Mouse (Mus musculus) c-Kit-positive CD71-positive TER-119-negative erythroid progenitor cells, embryonic 14.5 days (primary cell): ENCODE measurements around the gene Spock1.
A peak's percentile ranks its signal among the peaks of the same experiment; 100 is the strongest.

Source experiments
- DNase-seq: peaks from one replicate; pipeline ENCODE4 v3.0.0-alpha.2; 2013; ENCODE audit warnings: low read depth

Spock1 gene

DNA sequence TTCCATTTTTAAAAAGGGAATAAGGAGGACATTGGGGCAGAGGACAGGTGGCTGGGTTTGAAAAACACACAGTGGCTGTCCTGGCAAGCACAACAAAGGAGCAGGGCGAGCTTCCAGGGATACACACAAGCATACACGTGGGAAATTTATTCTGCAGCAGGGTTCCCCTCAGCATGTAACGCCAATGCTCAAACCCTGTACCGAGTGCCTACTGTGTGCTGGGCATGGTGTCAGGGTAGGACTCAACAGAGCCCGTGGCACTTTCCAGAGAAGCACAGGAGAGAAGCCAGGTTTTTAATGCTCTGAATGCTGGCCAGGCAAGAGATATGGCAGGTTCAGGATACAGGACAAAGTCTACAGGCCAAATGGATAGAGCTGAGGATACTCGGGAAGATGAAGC, 101.8 kb downstream of the Spock1 start:
- no peak for DNase-seq

DNA sequence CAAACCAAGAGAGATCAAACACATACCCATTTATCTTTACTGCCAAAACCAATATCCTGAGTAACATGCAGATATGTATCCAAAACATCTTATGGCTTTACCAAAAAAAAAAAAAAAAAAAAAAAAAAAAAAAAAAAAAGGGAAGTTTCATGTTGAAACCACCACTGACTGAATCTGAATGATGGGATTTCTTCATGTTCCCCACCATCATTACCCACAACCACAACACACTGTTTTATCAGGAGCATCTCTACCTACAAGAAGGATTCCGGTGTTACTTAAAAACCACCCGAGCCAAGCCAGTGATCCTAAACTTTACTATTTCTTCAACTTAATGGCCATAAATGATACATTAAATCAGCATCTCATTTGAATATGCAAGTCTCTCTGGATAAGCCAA, 109.5 kb downstream of the Spock1 start:
- no peak for DNase-seq

DNA sequence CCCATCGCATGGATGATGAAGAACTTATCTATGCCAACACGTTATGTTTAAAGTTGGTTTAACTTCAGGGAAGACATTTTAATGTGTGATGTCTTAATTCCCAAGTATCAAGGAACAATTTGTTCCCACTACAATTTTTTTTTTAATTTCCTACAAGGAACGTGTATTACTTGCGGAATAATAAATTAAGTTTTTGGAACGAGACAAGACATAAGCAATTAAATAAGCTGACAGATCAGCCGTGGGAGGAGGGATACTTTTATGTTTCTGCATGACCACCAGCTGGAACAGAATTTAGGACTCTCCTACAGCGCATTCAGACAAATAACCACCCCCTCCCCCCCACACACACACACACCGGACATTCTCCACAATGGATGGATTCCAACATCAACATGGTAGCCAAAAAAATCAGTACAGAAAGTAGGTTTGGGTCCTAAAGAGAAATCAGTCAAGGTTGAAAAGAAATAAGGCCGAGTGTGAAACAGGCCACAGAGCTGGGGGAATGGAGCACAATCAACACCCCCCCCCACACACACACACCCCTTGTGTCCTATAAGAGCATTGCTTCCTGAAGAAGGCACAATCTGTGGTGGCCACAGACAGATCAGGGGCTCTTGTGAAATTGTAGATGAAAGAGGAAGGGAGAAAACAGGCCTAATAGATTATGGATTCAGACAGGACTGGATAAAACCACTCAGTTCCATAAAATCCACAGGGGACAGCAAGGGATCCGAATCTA, 111.0 kb downstream of the Spock1 start:
- DNase-seq: no peak

DNA sequence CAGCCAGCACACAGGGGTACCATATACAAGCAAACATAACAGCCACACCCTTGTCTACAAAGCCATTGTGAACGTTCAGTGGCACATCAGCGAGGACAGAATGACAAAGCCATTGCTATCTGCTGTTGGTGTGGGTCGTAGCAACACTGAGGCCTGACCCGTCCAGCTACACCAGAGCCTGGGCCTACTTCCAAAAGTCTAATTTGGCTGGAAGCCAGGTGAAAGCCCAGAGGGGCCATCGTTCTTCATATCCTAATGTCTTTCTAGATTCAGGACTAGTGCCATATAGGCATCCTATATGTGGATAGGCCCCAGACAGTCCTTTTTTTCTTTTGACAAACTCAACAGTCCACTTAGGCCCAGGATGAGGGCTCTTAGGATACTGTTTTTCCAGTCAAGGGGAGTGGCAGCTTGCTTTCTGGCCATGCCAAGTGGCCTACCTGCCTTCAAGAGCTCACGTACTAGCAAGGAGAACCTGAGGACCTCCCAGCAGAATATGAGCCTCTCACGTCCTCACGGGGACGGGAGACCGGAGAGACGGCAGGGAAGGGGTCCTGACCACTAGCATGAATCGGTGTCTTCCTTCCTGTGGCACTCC, 114.4 kb downstream of the Spock1 start:
- no peak for DNase-seq

DNA sequence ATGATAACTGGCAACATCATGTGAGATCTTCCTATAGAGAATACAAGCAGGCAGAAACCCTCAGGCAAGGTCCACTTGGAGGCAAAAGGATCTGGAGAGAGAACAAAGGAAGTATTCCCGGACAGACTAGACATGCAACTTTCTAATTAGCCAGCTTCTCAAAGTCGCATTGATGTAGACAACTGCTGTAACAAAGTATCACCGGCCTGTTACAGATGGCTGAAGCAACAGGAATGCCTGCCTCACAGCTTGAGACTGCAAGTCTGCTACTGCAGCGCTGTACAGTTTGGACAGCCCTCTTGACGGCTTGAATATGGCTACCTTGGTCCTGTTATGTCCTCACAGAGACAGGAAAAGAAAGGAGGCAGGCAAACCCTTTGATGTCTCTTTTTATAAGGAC, 118.3 kb downstream of the Spock1 start:
- no peak for DNase-seq

DNA sequence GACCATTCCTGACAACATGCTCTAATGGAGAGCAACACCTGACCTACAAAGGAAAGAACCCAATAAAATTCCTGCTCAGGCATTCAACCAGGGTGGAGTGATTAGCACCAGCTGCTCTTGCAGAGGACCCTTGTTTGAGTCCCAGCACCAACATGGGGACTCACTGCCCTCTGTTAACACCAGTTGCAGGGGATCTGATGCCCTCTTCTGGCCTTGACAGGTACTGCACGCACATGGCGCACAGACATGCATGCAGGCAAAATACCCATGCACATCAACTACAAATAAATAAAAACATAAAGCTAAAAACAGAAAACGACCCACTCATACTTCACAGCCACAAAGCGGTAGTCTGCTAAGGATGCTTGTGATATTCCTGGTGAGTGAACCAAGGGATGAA, 119.8 kb downstream of the Spock1 start:
- DNase-seq: no peak

DNA sequence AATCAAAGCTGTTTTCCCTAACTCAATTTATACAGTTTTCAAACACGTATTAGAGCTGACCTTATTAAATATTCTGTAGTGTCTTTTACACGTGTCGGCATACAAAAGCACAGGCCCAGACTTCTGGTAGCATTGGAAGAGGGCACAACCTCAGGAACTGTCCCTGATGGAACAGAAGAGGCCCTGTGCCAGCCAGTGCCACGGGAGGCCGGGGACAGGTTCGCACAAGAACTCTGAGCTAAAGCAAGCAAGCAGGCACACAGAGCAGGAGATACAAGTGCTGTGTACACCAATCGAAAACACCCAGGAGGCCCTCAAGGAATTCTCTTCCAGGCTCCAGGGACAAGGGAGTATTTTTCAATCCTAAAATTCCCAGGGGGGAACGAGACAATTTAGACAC, 121.9 kb downstream of the Spock1 start:
- no peak for DNase-seq

DNA sequence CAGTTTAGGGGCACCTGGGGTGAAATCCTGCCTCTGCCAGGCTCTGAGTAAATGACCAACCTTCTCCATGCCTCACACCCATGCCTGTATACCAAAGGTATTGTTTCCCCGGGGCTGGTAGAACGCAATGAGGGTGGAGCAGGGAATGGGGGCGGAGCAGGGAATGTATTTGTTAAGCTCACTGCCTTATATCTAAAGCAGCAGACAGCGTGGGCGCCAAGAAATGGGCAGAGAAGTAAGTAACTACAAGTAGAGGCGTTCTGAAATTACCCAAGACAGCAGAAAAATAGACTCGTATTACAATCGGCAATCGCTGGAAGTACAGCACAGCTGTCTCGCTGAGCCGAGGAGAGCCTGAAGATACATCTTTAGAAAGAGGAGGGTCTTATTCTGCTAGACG, 125.2 kb downstream of the Spock1 start:
- DNase-seq: no peak

DNA sequence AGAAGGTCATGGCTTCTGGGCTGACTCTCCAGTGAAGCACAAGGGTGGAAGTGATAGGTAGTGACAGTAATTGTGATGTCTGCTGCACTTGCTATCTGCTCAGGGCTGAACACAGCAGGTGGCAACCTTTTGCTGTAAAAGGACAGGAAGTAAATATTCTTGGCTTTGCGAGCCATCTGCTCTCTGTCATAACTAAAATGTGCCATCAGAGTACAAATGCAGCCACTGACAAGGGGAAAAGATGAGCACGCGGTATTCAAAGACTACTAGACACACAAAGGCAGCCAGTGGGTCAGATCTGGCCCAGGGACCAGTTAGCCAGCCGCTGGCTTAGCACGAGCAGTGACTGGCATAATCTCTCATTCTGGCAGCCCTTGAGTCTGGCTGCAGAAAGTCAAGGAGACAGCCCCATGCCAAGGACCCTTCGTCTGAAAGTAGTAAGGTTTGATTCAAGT, 126.0 kb downstream of the Spock1 start:
- DNase-seq: no peak

DNA sequence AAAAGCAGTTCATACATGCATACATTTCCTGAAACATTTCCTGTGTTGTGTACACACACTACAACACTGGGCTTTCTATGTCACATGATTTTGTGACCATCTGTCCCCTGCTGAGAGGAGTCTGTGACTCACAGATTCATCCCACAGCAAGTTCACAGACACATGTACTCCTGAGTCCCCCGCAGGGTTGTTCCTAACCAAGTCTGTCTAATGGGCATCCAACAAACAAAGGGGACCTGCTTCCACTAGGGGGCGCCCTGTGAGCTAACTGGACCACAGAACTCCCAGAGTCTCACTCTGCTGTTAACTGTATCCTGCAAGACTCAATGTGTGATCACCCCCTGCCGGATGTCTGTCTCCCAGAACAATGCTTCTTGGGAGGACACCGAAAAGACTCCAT, 129.0 kb downstream of the Spock1 start:
- no peak for DNase-seq

DNA sequence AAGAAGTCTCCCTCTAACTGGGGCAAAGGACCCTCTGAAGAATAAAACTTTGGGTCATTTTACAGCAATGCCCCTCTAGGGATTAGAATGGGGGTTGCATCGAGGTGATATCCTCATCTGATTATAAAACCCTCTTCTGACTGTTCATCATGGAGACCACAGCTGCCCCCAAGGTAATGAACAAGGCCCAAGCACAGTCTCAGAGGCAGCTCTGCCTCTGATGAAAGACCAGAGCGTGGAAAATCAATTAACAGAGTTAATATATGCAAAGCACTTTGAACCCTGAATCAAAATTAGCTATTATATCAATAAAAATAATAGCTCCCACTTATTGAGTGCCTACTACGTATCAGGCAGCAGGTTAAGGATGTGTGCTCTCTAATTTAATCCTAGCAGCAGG, 129.6 kb downstream of the Spock1 start:
- no peak for DNase-seq

DNA sequence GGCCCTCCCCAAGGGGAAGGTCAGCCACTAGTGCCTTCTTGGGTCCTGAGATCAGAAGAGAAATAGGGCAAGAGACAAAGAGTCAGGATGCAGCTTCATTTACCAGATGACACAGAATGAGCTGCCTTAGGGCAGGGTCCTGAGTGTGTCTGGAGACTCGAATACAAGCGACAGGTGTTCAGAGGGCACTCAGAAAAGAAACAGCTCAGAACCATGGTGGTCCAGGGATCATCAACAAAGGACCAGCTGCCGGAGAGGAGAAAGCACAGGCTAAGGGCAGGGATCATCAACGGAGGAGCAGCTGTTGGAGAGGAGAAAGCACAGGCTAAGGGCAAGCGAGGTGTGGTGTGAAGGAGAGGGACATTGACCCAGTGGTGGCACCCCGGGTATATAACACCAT, 136.1 kb downstream of the Spock1 start:
- no peak for DNase-seq

DNA sequence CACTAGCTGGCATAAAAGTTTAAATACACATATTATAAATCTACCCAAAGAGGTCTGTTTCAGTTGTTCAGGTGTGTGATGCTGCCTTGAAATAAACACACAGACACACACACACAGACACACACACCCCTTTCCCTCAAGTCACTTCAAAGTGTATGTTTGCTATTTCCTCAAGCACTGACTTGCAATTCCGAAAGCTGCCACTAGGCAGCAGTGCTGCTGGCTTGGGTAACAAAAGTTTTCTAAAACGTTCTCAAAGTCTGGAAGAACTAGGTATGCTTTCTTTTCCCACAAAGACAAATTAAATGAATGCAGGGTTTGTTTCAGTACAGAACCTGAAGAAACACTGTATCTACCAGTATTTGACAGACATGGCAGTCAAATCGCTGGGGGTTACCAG, 141.4 kb downstream of the Spock1 start:
- DNase-seq: peak; percentile 4

DNA sequence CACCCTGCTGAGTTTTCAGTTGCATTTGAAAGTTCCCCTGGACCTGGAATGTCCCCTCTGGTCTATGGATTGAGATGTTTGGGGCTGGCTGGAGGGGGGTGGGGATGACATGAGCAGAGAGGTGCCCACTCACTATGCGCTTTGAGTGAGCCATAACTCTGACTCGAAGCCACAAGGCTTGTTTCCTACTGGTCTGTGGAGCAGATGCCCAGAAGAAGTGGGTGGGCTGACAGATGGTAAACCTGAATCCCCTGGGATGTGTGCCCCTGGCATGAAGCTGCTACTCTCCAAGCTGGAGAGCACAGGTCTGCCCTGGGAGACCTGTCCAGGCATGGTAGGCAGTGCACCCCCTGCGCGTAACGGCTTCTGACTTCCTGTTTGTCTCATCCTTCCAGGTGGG, 147.0 kb downstream of the Spock1 start:
- no peak for DNase-seq

DNA sequence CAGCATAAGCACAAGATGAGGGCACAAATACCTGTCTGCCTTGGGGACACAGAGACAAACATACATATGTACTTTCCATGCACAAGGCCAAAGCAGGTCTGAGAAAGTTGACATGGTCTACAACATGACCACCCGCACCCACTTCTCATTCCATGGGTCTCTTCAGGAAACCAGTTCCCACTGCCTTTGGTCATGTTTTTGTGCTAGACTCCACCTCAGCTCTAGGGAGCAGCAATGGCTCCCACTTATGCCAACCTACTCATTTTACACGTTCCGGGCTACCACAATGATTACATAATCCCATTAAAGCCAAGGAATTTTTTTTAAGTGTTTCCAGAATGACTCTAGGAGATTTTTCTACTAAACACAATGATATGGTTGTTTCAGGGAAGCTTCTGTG, 147.5 kb downstream of the Spock1 start:
- no peak for DNase-seq

DNA sequence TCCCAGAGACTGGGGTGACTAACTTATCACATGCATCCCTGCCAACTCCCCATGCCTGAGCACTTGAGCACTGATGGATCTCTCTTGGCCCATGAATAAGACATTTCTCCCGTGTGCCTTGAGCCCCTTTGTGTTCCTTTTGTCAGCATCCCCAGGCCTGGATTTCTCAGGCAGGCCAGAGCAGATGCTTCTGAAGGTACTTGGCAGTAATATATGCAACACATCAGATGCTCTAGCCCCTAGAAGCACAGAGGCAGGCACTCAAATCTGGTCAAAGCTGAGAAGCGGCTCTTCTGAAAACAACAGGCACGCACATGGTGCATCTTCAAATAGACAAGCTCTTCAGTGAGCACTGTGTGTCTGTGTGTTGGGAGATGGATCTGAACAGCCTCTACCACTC, 151.8 kb downstream of the Spock1 start:
- no peak for DNase-seq

DNA sequence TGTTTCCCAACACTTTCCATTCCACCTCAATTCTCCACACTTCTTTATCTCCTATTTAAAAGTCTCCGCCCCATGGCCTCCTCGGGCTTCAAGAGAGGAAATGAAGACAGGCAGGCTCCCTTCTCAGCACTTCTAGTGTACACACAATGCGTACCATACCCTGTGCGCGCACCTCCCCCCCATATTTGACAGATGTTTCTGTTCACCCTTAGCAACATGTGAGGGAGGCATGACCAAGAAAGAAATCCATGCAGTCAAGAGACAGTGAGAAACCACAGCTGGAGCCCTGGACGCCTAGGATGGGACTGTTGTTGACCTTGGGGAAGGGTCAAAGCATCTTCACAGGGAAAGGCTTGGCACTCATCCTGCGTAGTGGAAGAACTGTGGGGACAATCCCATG, 157.3 kb downstream of the Spock1 start:
- DNase-seq: no peak

DNA sequence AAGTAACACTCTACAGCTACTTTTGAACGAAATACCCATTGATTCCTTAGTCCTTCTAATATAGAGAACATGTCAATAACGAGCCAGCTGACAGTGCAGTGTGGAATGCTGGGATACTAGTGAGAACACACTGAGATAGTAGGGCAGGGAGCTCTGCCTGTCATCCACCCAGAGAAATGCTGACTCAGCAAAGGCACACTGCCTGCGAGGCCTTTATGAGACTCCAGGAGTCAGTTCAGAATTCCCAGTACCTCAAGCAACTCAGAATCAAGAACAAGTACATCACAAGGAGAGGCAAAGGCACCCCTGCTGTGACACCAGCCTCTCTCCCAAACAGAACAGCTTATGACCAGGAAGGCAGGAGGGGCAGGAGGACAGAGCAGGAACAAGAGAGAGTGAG, 163.5 kb downstream of the Spock1 start:
- DNase-seq: no peak

DNA sequence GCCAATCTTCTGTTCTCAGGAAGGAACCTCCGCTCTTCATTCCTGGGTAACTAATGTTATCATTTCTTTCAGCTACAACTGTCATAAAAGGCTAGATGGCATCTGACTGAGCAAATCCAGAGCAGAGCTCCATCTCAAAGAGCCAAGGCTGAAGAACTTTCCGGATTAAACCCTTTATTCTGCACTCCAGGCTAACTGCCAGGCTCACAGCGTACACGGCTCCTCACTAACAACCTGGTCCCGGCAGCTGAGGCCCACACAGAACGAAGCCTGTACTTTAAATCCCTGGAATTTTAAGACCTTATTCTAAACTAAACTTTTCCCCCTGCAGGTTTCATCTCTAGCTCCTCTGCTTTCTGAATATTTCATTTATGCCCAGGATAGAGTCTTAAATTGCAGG, 166.9 kb downstream of the Spock1 start:
- no peak for DNase-seq

DNA sequence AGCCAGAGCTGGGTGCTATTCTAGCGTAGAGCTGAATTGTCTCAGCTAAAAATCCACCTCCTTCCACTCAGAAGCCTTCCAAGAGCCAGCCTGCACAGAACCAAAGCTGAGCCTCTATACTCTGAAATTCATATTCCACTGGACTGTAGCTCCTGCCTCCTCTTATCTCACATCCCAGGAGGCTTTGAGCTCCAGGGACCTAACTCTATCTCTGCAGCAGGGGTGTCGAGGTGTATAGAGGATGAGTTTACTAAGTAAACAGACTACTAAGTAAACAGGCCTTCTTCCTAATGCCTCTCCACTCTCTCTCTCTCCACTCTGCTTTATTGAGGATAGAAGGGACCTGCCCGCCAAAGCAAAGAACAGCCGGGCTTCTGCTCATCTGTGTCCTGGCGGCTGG, 167.7 kb downstream of the Spock1 start:
- DNase-seq: no peak

DNA sequence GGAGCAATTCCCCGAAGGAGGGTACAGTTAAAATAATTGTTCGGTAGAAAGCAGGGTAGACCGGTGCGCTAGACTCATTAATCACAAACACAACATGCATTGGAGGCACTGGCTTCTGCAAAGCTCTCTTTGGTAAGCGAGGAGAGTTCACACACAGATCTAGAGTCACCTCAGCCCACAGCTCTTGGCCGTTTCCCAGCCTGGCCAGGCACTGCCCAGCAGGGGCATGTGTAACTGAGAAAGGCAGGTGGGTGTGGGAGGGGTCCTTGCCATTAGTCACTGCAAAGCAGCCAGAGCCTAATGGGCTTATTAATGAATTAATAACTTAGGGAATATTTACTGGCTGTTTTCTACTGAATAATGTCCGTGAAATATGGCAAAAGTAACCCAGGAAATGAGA, 172.1 kb downstream of the Spock1 start:
- DNase-seq: no peak

DNA sequence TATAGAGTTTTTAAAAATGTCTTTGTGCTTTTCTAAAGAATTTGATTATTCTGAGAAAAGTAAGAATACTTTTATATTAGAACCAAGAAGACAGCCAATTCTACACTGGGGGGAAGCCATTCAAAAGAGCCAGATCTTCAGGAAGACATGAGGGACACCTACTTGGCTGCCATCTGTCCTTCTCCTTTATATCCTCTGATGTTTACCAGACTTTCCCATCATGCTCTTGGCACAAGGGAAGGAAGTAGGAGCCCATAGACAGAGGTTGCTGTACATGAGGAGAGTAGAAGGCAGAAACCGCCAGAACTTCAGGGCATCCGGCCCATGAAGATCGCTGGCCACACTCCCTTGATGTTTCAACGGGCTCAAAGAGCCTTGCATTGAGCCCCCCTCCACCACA, 173.6 kb downstream of the Spock1 start:
- no peak for DNase-seq

DNA sequence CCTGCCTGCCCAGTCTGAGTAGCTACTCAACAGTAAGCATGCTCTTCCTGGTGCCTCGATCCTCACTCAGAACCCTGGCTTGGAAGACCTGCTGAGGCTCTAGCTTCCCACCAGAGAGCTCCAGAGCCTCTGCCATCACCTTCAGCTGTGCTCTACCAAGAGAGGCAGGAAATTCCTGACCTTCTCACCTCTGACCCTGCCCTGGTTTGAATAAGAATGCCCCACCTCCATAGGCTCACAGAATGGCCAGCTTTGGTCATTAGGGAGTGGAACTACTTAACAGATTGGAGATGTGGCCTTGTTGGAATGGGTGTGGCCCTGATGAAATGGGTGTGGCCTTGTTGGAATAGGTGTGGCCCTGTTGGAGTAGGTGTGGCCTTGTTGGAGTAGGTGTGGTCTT, 174.6 kb downstream of the Spock1 start:
- no peak for DNase-seq

DNA sequence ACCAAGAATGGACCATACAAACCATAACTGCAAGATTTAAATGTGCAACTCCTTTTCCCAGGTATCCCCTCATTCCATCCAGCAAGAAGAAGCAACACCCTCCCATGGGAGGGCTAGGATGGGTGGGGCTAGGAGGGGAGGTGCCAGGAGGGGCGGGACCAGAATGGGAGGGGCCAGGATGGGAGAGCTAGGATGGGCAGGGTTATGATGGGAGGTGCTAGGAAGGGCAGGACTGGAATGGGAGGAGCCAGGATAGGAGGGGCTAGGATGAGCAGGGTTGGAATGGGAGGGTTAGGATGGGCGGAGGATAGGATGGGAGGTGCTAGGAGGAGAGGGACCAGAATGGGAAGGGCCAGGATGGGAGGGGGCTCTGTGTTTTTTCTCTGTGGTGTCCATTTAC, 175.9 kb downstream of the Spock1 start:
- no peak for DNase-seq
